Mouse (Mus musculus) stomach, embryonic 15.5 days (tissue): ENCODE results near the gene Matn3. TPM values are rescaled to one million over a fixed set of nuclear protein-coding genes. Genes with fewer than 3 reads are reported as not detected.
"Not testable (repeated sequence)": the region's sequence is repeated elsewhere in the genome, so short reads cannot be mapped to it uniquely, and the experiment has no call there.

Source experiments
- ATAC-seq: fragments of 200-750 bp; cut with Nextera tagmentation; 2 replicates; pipeline ENCODE4 v1.8.0; 2017; ENCODE audit warnings: low read depth, moderate number of reproducible peaks, moderate TSS enrichment; ENCODE audit not compliant: insufficient read depth, low FRiP score
- H3K27ac ChIP-seq: fragments of 300-500 bp; sonication (generic); 2 replicates; pipeline ENCODE4 v1.5.1; 2015; ENCODE audit warnings: mild to moderate bottlenecking, inconsistent platforms
- H3K27me3 ChIP-seq: fragments of 300-500 bp; sonication (generic); replicated peaks from 2 replicates; pipeline ENCODE4 v1.6.1; 2015; ENCODE audit warnings: inconsistent platforms
- H3K36me3 ChIP-seq: fragments of 300-500 bp; sonication (generic); 2 replicates; pipeline ENCODE4 v1.6.1; 2015; ENCODE audit warnings: inconsistent platforms
- H3K4me1 ChIP-seq: fragments of 300-500 bp; sonication (generic); 2 replicates; pipeline ENCODE4 v1.6.1; 2015; ENCODE audit warnings: inconsistent platforms
- H3K4me2 ChIP-seq: fragments of 300-500 bp; sonication (generic); 2 replicates; pipeline ENCODE4 v1.6.1; 2015; ENCODE audit warnings: mild to moderate bottlenecking, inconsistent platforms
- H3K4me3 ChIP-seq: fragments of 300-500 bp; sonication (generic); replicated peaks from 2 replicates; pipeline ENCODE4 v1.5.1; 2015; ENCODE audit warnings: inconsistent platforms
- H3K9ac ChIP-seq: fragments of 300-500 bp; sonication (generic); 2 replicates; pipeline ENCODE4 v1.6.1; 2015; ENCODE audit warnings: inconsistent platforms
- H3K9me3 ChIP-seq: fragments of 300-500 bp; sonication (generic); 2 replicates; pipeline ENCODE4 v1.6.1; 2016; ENCODE audit warnings: inconsistent platforms
- WGBS: fragments of 180-500 bp; shearing (Covaris S2); methylation state at CpG from one replicate; pipeline ENCODE4 v1.1.7; 2015; 5-methylcytosine and 5-hydroxymethylcytosine counted together
- polyA plus RNA-seq: library from polyadenylated mRNA; unstranded; fragments of >200 nt; fragmentation: Nextera tagmentation; extraction: Ambion mirVana; gene quantifications from 2 replicates; pipeline ENCODE4 v1.2.1, GENCODE M21; 2015

The Matn3 gene
- polyA plus RNA-seq, 1 experiment from 2014 or later = 0.17 TPM

GRCm38 (mm10) chr12:8920996-8921393 lies 26.7 kb upstream of the Matn3 start:
- H3K4me3 ChIP-seq = peak overlapping the region; percentile 84
- H3K27ac ChIP-seq = peak overlapping the region; percentile 99
- no peaks in the 10 kb centered on the region for H3K27me3 ChIP-seq
- H3K4me1 ChIP-seq = peaks cover 7% of the 10 kb centered on the region
- ATAC-seq = no peak
- 11% methylated on average over 1 of the region's 1 CpGs for WGBS
- H3K9ac ChIP-seq = no peak overlapping the region
- no peaks in the 10 kb centered on the region for H3K9me3 ChIP-seq
- no peaks in the 10 kb centered on the region for H3K36me3 ChIP-seq
- peak overlapping the region; percentile 47 for H3K4me2 ChIP-seq

- Histone ChIP-seq H3K4me1 (peaks cover under 1% of the 10 kb centered on the region; the same call in 1 of the 2 replicates), H3K9ac (peak within 1 kb of the TSS; percentile 95), H3K27me3 (no peaks in the 10 kb centered on the region), H3K4me2 (peak within 1 kb of the TSS; percentile 56), H3K36me3 (no peaks in the 10 kb centered on the region), H3K4me3 (peak within 1 kb of the TSS; percentile 84), H3K9me3 (no peaks in the 10 kb centered on the region), H3K27ac (peak within 1 kb of the TSS; percentile 99)
- WGBS = under 1% methylated on average over 73 of the region's 73 CpGs
- peak; percentile 97 for ATAC-seq
Measured at GRCm38 (mm10) chr12:8921394-8922368, 26.0 kb upstream of the Matn3 start, which contains the start of gene Laptm4a. TSS of gene Laptm4a (plus strand) at chr12:8921664.

- Histone ChIP-seq H3K9me3 (no peaks in the 10 kb centered on the region), H3K4me2 (peak overlapping the region; percentile 56), H3K4me1 (no peaks in the 10 kb centered on the region), H3K4me3 (peak overlapping the region; percentile 84), H3K9ac (peak overlapping the region; percentile 95), H3K36me3 (no peaks in the 10 kb centered on the region), H3K27ac (peak overlapping the region; percentile 99), H3K27me3 (no peaks in the 10 kb centered on the region)
- no peak for ATAC-seq
- 1% methylated on average over 30 of the region's 30 CpGs for WGBS
Measured at GRCm38 (mm10) chr12:8922369-8923124, 25.2 kb upstream of the Matn3 start.

- Histone ChIP-seq H3K27ac (peak overlapping the region; percentile 99), H3K27me3 (no peaks in the 10 kb centered on the region), H3K9me3 (no peaks in the 10 kb centered on the region), H3K4me2 (peak overlapping the region; percentile 56), H3K4me3 (peak overlapping the region; percentile 84), H3K9ac (peak overlapping the region; percentile 95), H3K4me1 (no peaks in the 10 kb centered on the region), H3K36me3 (no peaks in the 10 kb centered on the region)
- no peak for ATAC-seq
- 10% methylated on average over 5 of the region's 5 CpGs for WGBS
Measured at GRCm38 (mm10) chr12:8923125-8923410, 24.7 kb upstream of the Matn3 start.

GRCm38 (mm10) chr12:8923603-8924002 lies 24.1 kb upstream of the Matn3 start:
- Histone ChIP-seq H3K9ac (no peak overlapping the region), H3K27me3 (no peaks in the 10 kb centered on the region), H3K4me3 (peak overlapping the region; percentile 84), H3K9me3 (no peaks in the 10 kb centered on the region), H3K36me3 (no peaks in the 10 kb centered on the region), H3K4me1 (peaks cover 2% of the 10 kb centered on the region; the same call in 1 of the 2 replicates), H3K4me2 (peak overlapping the region; percentile 56), H3K27ac (peak overlapping the region; percentile 99; the same call in 1 of the 2 replicates)
- WGBS = 41% methylated on average over 2 of the region's 2 CpGs
- ATAC-seq = no peak

- no peaks in the 10 kb centered on the region for H3K36me3 ChIP-seq
- peaks cover 6% of the 10 kb centered on the region; the same call in 1 of the 2 replicates for H3K4me1 ChIP-seq
- no peaks in the 10 kb centered on the region for H3K27me3 ChIP-seq
- H3K9me3 ChIP-seq = no peaks in the 10 kb centered on the region
- no peak overlapping the region for H3K27ac ChIP-seq
- WGBS = 96% methylated on average over 3 of the region's 3 CpGs
- H3K4me3 ChIP-seq = no peak overlapping the region
- H3K9ac ChIP-seq = no peak overlapping the region
- H3K4me2 ChIP-seq = no peak overlapping the region
- no peak for ATAC-seq
Measured at GRCm38 (mm10) chr12:8927652-8928051, 20.1 kb upstream of the Matn3 start.

GRCm38 (mm10) chr12:8928766-8929165 lies 19.0 kb upstream of the Matn3 start:
- Histone ChIP-seq H3K27me3 (no peaks in the 10 kb centered on the region), H3K4me2 (no peak overlapping the region), H3K27ac (no peak overlapping the region), H3K9me3 (no peaks in the 10 kb centered on the region), H3K4me3 (no peak overlapping the region), H3K4me1 (peaks cover 6% of the 10 kb centered on the region; the same call in 1 of the 2 replicates), H3K36me3 (peaks cover 4% of the 10 kb centered on the region; the same call in 1 of the 2 replicates), H3K9ac (no peak overlapping the region)
- WGBS = 82% methylated on average over 4 of the region's 4 CpGs
- ATAC-seq = no peak

- H3K36me3 ChIP-seq = peaks cover 23% of the 10 kb centered on the region; the same call in 1 of the 2 replicates
- no peak overlapping the region for H3K4me2 ChIP-seq
Measured at GRCm38 (mm10) chr12:8931083-8931482, 16.6 kb upstream of the Matn3 start.

GRCm38 (mm10) chr12:8935349-8935748 lies 12.4 kb upstream of the Matn3 start:
- no peak; the same call in 1 of the 2 replicates for ATAC-seq
- Histone ChIP-seq H3K4me3 (no peak overlapping the region), H3K9me3 (no peaks in the 10 kb centered on the region), H3K36me3 (peaks cover 44% of the 10 kb centered on the region), H3K9ac (no peak overlapping the region), H3K27ac (no peak overlapping the region), H3K4me2 (no peak overlapping the region), H3K27me3 (no peaks in the 10 kb centered on the region), H3K4me1 (no peaks in the 10 kb centered on the region)
- WGBS = 57% methylated on average over 5 of the region's 5 CpGs

More at GRCm38 (mm10) chr12:8931083-8931482, 16.6 kb upstream of the Matn3 start:
- Histone ChIP-seq H3K4me3 (no peak overlapping the region), H3K9me3 (no peaks in the 10 kb centered on the region), H3K27me3 (no peaks in the 10 kb centered on the region), H3K9ac (no peak overlapping the region), H3K27ac (no peak overlapping the region), H3K4me1 (peaks cover 6% of the 10 kb centered on the region; the same call in 1 of the 2 replicates)
- 75% methylated on average over 4 of the region's 4 CpGs for WGBS
- ATAC-seq = no peak

- not testable (repeated sequence) for H3K4me3 ChIP-seq, H3K27ac ChIP-seq, H3K9ac ChIP-seq, ATAC-seq, H3K27me3 ChIP-seq, H3K4me1 ChIP-seq, H3K9me3 ChIP-seq, H3K4me2 ChIP-seq
- WGBS = 56% methylated on average over 4 of the region's 4 CpGs
- H3K36me3 ChIP-seq = peaks cover 44% of the 10 kb centered on the region
Measured at GRCm38 (mm10) chr12:8936210-8936609, 11.5 kb upstream of the Matn3 start.

- no peak overlapping the region for H3K27ac ChIP-seq
- H3K27me3 ChIP-seq = no peaks in the 10 kb centered on the region
- H3K9ac ChIP-seq = no peak overlapping the region
- no peaks in the 10 kb centered on the region for H3K4me1 ChIP-seq
- no peaks in the 10 kb centered on the region for H3K9me3 ChIP-seq
- no peak overlapping the region for H3K4me2 ChIP-seq
- no peak overlapping the region for H3K4me3 ChIP-seq
- 94% methylated on average over 4 of the region's 4 CpGs for WGBS
- no peak for ATAC-seq
- H3K36me3 ChIP-seq = peaks cover 37% of the 10 kb centered on the region
Measured at GRCm38 (mm10) chr12:8939490-8939889, 8.2 kb upstream of the Matn3 start.
